Mouse (Mus musculus) embryonic facial prominence, embryonic 15.5 days (tissue): ENCODE results near the gene Gm29644. TPM values are rescaled to one million over a fixed set of nuclear protein-coding genes. Genes with fewer than 3 reads are reported as not detected.
"Not testable (repeated sequence)": the region's sequence is repeated elsewhere in the genome, so short reads cannot be mapped to it uniquely, and the experiment has no call there.

Source experiments
- ATAC-seq: fragments of 200-750 bp; cut with Nextera tagmentation; 2 replicates; pipeline ENCODE4 v1.8.0; 2017; ENCODE audit warnings: low read depth, moderate TSS enrichment; ENCODE audit not compliant: insufficient number of reproducible peaks, low FRiP score, low TSS enrichment
- H3K27ac ChIP-seq: fragments of 300-500 bp; sonication (generic); replicated peaks from 2 replicates; pipeline ENCODE4 v1.5.1; 2015; ENCODE audit warnings: mild to moderate bottlenecking, inconsistent platforms
- H3K27me3 ChIP-seq: fragments of 300-500 bp; sonication (generic); 2 replicates; pipeline ENCODE4 v1.6.1; 2015; ENCODE audit warnings: inconsistent platforms
- H3K36me3 ChIP-seq: fragments of 300-500 bp; sonication (generic); 2 replicates; pipeline ENCODE4 v1.6.1; 2015; ENCODE audit warnings: mild to moderate bottlenecking, inconsistent platforms
- H3K4me1 ChIP-seq: fragments of 300-500 bp; sonication (generic); 2 replicates; pipeline ENCODE4 v1.6.1; 2015; ENCODE audit warnings: inconsistent platforms
- H3K4me2 ChIP-seq: fragments of 300-500 bp; sonication (generic); replicated peaks from 2 replicates; pipeline ENCODE4 v1.6.1; 2015; ENCODE audit warnings: mild to moderate bottlenecking, inconsistent platforms
- H3K4me3 ChIP-seq: fragments of 300-500 bp; sonication (generic); replicated peaks from 2 replicates; pipeline ENCODE4 v1.5.1; 2015; ENCODE audit warnings: mild to moderate bottlenecking, inconsistent platforms
- H3K9ac ChIP-seq: fragments of 300-500 bp; sonication (generic); 2 replicates; pipeline ENCODE4 v1.6.1; 2015; ENCODE audit warnings: inconsistent platforms
- H3K9me3 ChIP-seq: fragments of 300-500 bp; sonication (generic); replicated peaks from 2 replicates; pipeline ENCODE4 v1.6.1; 2016; ENCODE audit warnings: inconsistent platforms
- WGBS: fragments of 180-500 bp; shearing (Covaris S2); methylation state at CpG from one replicate; pipeline ENCODE4 v1.1.7; 2015; 5-methylcytosine and 5-hydroxymethylcytosine counted together
- polyA plus RNA-seq: library from polyadenylated mRNA; unstranded; fragments of >200 nt; fragmentation: Nextera tagmentation; extraction: Ambion mirVana; gene quantifications from 2 replicates; pipeline ENCODE4 v1.2.1, GENCODE M21; 2015

Gm29644 gene
- polyA plus RNA-seq, result not detected in 2 replicates

DNA sequence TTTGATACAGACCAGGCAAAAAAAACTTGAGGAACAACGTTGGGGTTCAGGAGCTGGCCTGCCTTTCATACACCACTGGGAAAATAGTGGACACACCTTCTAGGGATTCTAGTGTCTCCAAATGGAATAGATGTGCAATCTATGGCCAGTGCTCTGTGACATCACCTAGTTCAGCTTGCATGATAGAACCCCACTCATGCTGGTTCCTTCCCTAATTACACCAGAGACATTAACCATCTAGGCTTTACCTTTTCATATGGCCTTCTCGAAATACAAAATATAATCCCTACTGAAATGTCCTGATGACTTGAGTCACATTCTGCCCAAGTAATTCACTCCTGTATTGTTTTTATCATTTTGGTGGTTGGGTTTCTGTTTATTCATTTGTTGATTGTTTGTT is at the start of gene Gm29644, which contains the start of gene Gm29423:
Gene Gm29644 (minus strand): TSS at position 157 of the 400 bp plus-strand sequence.
Gene Gm29423 (minus strand): TSS at position 101 of the 400 bp plus-strand sequence.
- not testable (repeated sequence) for ATAC-seq, H3K27me3 ChIP-seq, H3K36me3 ChIP-seq, H3K9ac ChIP-seq, H3K4me2 ChIP-seq, H3K9me3 ChIP-seq, H3K4me3 ChIP-seq, H3K4me1 ChIP-seq, H3K27ac ChIP-seq
- no CpG with 5 or more reads among the region's 2 CpGs for WGBS

GRCm38 (mm10) chrY:70273542-70273941 is 29.6 kb downstream of the Gm29644 start, which contains the start of gene Gm21118:
Gm21118 (minus strand) TSS chrY:70273642.
- not testable (repeated sequence) for H3K4me3 ChIP-seq, H3K9me3 ChIP-seq, H3K4me1 ChIP-seq, H3K9ac ChIP-seq, H3K36me3 ChIP-seq, H3K27ac ChIP-seq, H3K27me3 ChIP-seq, ATAC-seq, H3K4me2 ChIP-seq
- no CpG with 5 or more reads among the region's 4 CpGs for WGBS

Other genes starting within 250 kb of the Gm29644 start
- not detected in 2 replicates for gene Gm21118, start 29.7 kb downstream of the Gm29644 start, polyA plus RNA-seq
- not detected in 2 replicates for gene Gm29423, start 56 bp downstream of the Gm29644 start, polyA plus RNA-seq
- gene Gm20888, start 138.5 kb upstream of the Gm29644 start, polyA plus RNA-seq, result not detected in 2 replicates